Mouse (Mus musculus) spleen, adult 12 weeks (tissue): Measurements from ENCODE around the gene Gm14698.
"Not testable (repeated sequence)": the region's sequence is repeated elsewhere in the genome, so short reads cannot be mapped to it uniquely, and the experiment has no call there.

ENCODE experiments used
- DNase-seq: peaks from one replicate; pipeline ENCODE4 v3.0.0; 2022; ENCODE audit warnings: low spot score

The Gm14698 gene

DNA sequence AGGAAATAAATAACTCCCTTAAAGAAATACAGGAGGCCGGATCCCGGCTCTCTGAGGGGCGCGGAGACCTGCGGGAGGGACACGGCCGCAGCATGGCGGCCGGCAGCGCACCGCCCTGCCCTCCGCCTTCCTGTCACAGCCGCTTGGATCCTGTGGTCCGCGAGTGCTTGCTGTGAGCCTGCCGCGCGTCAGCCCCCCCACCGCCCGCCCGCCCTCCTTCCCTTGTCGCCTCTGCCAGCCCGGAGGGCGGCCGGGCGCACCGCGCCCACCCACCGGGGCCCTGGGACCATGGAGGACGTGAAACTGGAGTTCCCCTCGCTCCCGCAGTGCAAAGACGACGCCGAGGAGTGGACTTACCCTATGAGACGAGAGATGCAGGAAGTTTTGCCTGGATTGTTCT lies at the start of gene Gm14698:
Gene Gm14698 (plus strand): TSS at position 35 of the 400 bp plus-strand sequence.
- DNase-seq = not testable (repeated sequence)

DNA sequence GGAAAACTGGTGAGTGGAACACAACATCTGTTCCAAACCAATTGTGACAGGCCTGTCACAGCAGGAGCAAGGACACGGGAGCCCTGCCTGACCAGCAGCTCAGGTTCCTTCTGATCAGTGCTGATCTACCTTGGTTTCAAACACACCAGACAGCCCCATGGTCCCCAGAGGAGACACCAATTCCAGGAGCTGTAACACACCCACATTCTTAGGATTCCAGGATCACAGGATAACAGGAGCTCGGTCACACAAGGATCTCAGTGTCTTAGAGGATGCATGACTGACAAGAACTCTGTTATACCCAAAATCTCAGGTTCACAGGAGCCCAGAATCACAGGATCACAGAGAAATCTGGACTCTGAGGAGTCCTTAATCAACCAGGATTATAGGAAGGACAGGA lies 444 bp upstream of the Gm14698 start:
- DNase-seq = not testable (repeated sequence)

DNA sequence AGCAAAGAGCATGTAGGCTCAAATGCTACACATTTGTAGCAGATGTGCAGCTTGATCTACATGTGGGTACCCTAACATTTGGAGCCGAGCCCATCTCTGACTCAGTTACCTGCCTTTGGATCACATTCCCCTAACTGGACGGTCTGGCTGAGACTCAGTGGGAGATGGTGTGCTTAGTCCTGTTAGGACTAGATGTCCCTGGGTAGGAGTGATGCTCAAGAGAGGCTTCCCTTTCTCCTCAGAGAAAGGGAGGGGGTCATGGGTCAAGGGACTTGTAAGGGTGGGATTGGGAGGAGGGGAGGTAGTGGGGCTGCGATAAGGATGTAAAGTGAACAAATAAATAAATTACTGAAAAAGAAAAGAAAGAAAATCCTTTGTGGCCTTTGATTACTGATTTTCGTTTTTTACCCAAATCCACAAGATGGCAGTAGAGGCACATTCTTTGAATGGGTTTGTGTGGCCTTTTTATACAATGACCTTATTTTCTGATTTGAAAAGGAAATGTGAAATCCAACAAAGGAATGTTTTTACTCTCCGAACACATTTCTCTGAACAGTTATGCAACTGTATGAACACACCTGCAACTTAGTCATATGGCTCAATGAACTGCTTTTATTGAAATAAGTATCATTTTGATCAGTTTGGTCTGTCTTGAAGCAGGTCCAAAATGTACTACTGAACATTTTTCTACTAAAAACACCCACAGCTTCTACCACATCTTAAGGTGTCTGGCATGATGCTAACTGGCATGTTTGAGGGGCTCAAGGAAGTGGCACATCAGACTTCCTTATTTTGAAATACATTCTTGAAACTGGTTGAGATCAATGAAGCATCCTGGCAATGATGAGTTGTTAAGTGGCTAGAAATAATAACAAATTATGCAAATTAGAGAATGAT lies 18.9 kb downstream of the Gm14698 start:
- DNase-seq = no peak

DNA sequence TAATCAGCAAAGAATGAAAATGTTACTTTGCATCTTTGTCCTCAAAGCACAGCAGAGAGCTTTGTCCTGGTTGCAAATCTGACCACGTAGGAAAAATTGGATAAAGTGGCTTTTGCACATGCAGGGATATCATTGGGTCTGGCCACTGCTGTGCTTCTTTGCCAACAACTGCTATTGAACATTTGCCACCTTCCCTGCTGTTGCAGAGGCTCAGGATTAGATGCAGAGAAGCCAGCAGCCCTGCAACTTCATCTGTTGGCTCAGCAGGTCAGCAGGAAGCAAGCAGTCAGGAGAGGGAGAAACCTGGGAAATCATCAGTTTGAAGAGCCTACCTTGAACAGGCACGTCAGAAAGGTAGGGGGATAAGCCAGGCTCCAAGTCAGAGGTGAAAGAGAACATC lies 44.3 kb downstream of the Gm14698 start:
- DNase-seq = no peak
